Mouse (Mus musculus): ENCODE results near the gene Tdrd6. TPM values are rescaled to one million over a fixed set of nuclear protein-coding genes. Genes with fewer than 3 reads are reported as not detected.

Tdrd6 gene
- polyA plus RNA-seq, 1 experiment from 2014 or later: 0.04 TPM

DNA sequence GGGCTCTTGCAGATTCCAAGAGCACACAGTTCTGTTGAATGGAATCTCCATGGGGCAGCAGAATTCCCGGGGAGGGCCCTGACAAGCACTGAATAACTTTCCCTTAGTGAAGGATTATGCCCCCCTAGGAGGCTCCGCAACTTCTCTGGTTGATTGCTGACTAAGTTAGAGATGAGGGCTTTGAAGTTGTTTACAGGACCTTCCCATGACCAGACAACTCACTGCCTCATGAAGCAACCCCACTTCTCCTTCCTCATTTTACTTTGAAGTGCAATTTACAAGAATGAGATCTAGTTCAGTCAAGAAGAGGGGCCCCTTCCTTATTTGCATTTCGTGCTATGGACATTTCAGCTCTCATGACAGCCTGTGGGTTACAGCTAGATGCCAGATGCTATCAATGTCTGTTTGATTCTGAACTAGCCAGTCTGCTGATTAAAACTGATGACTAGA is 56.5 kb downstream of the Tdrd6 start:
- H3K4me3 ChIP-seq (ENCODE audit: low read depth, low read length): no peak overlapping the region
- H3K9ac ChIP-seq (ENCODE audit: low read depth, low read length): no peak overlapping the region
- H3K27me3 ChIP-seq (replicated peaks; ENCODE audit: control insufficient read depth, insufficient read depth, low read length): no peaks in the 10 kb centered on the region
- no peak for ATAC-seq (ENCODE audit: low read depth)
- H3K36me3 ChIP-seq (ENCODE audit: control insufficient read depth, insufficient read depth, low read length): no peaks in the 10 kb centered on the region
- no peaks in the 10 kb centered on the region for H3K4me1 ChIP-seq (ENCODE audit: control insufficient read depth, insufficient read depth, low read length)
- no peak overlapping the region for H3K4me2 ChIP-seq (ENCODE audit: low read depth, low read length)
- DNase-seq (ENCODE audit: low spot score): no peak
- H3K27ac ChIP-seq (replicated peaks; ENCODE audit: low read depth, low read length): no peak overlapping the region
- 29% methylated on average over 3 of the region's 3 CpGs for WGBS
- no peaks in the 10 kb centered on the region for H3K9me3 ChIP-seq (ENCODE audit: control insufficient read depth, low read length)

DNA sequence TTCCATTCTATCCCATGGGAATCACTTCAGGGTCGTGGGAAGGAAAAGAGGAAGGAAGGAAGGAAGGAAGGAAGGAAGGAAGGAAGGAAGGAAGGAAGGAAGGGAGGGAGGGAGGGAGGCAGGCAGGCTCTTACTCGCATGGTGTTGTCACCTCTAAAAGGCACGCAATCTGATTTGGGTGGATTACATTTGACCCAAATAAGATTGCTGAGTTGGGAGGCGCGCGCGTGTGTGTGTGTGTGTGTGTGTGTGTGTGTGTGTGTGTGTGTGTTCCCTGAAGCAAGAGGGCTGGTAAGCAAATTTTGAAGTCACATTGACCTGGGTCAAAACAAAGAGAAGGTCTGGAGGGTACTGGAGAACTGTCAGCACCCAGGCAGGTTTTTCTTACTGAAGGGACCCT is 60.8 kb downstream of the Tdrd6 start:
- no peak for ATAC-seq (ENCODE audit: low read depth)
- WGBS: 60% methylated on average over 7 of the region's 7 CpGs

DNA sequence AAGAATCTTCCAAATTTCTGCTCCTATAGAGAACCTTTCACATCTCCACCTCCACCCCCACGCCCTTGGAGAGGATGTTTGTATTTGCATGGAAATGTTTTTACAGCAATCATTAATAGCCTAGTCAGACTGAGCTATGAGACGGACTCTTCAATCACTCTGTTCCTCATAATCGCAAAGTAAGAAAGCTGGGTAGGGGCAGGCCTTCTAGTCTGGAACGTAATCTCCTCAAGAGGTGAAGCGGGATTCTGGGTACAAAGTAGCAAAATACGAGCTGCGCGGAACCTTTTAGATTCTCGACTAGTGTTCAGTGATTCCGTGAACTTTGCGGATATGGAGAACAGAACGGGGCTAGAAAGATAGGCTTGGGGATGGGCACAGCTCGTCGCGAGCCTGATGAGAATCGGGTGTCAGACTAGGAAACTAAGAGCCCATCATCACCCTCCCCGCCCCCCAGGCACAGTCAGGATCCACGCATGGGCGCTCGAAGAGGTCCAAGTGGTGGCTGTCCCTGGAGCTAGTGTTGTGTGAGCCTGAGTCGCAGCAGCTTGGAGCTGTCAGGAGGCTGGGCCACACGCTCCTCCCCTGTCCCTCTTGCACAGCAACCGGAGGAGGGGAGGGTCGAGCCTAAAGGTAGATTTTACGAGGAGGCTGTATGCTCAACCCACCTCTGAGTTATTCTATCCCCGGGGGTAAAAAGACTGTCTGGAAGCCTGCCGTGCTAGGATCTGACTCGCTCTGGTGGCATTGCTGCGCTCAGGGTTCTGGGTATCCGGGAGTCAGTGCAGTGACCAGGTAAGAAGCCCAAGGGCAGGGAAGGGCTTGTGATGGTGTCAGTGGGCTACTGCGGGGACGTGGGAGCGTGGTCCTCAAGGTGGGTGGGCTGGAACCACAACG is 61.9 kb downstream of the Tdrd6 start, which contains the start of gene Pla2g7:
TSS of gene Pla2g7 (plus strand) at position 107 of the 897 bp plus-strand sequence.
- ATAC-seq (ENCODE audit: low read depth) (peak; percentile 88), DNase-seq (ENCODE audit: low spot score) (peak; percentile 61)
- Histone ChIP-seq H3K9ac (ENCODE audit: low read depth, low read length) (peak within 1 kb of the TSS; percentile 53), H3K36me3 (ENCODE audit: control insufficient read depth, insufficient read depth, low read length) (no peaks in the 10 kb centered on the region), H3K4me1 (ENCODE audit: control insufficient read depth, insufficient read depth, low read length) (no peaks in the 10 kb centered on the region), H3K4me2 (ENCODE audit: low read depth, low read length) (peak within 1 kb of the TSS; percentile 93), H3K27me3 (replicated peaks; ENCODE audit: control insufficient read depth, insufficient read depth, low read length) (no peaks in the 10 kb centered on the region), H3K9me3 (ENCODE audit: control insufficient read depth, low read length) (no peaks in the 10 kb centered on the region), H3K27ac (replicated peaks; ENCODE audit: low read depth, low read length) (peak within 1 kb of the TSS; percentile 35; the same call in 1 of the 2 replicates), H3K4me3 (ENCODE audit: low read depth, low read length) (peak within 1 kb of the TSS; percentile 50)
- under 1% methylated on average over 32 of the region's 34 CpGs for WGBS

More for the DNA sequence above, 60.8 kb downstream of the Tdrd6 start:
- no peaks in the 10 kb centered on the region for H3K27me3 ChIP-seq (replicated peaks; ENCODE audit: control insufficient read depth, insufficient read depth, low read length)
- DNase-seq (ENCODE audit: low spot score): no peak
- no peaks in the 10 kb centered on the region for H3K9me3 ChIP-seq (ENCODE audit: control insufficient read depth, low read length)
- no peak overlapping the region for H3K27ac ChIP-seq (replicated peaks; ENCODE audit: low read depth, low read length)
- no peak overlapping the region for H3K4me3 ChIP-seq (ENCODE audit: low read depth, low read length)
- H3K9ac ChIP-seq (ENCODE audit: low read depth, low read length): no peak overlapping the region
- H3K36me3 ChIP-seq (ENCODE audit: control insufficient read depth, insufficient read depth, low read length): no peaks in the 10 kb centered on the region
- H3K4me1 ChIP-seq (ENCODE audit: control insufficient read depth, insufficient read depth, low read length): no peaks in the 10 kb centered on the region
- no peak overlapping the region for H3K4me2 ChIP-seq (ENCODE audit: low read depth, low read length)

- ATAC-seq (ENCODE audit: low read depth) (peak; percentile 65; the same call in 1 of the 2 replicates), DNase-seq (ENCODE audit: low spot score) (peak; percentile 30)
- Histone ChIP-seq H3K27me3 (replicated peaks; ENCODE audit: control insufficient read depth, insufficient read depth, low read length) (no peaks in the 10 kb centered on the region), H3K4me2 (ENCODE audit: low read depth, low read length) (peak overlapping the region; percentile 93), H3K36me3 (ENCODE audit: control insufficient read depth, insufficient read depth, low read length) (no peaks in the 10 kb centered on the region), H3K9ac (ENCODE audit: low read depth, low read length) (peak overlapping the region; percentile 53), H3K4me3 (ENCODE audit: low read depth, low read length) (peak overlapping the region; percentile 50), H3K4me1 (ENCODE audit: control insufficient read depth, insufficient read depth, low read length) (no peaks in the 10 kb centered on the region), H3K27ac (replicated peaks; ENCODE audit: low read depth, low read length) (no peak overlapping the region), H3K9me3 (ENCODE audit: control insufficient read depth, low read length) (0 out of 2 replicates have a peak, but pooled peaks cover 1% of the 10 kb centered on the region)
- WGBS: 15% methylated on average over 12 of the region's 12 CpGs
These were observed 62.5 kb downstream of the Tdrd6 start for GRCm38 (mm10) chr17:43567593-43567991.

Other genes with a start within 250 kb of the Tdrd6 start
- gene Mep1a, start 127.5 kb downstream of the Tdrd6 start, polyA plus RNA-seq (2014; fragmentation: Nextera tagmentation; extraction: Ambion mirVana): 0.38 and 0.45 TPM in 2 replicates
- gene Ankrd66, start 86.7 kb downstream of the Tdrd6 start, polyA plus RNA-seq (2014; fragmentation: Nextera tagmentation; extraction: Ambion mirVana): 0.60 TPM in 1 of 2 replicates, not detected in the other
- 16.1 and 17.5 TPM in 2 replicates for gene Pla2g7, start 62.2 kb downstream of the Tdrd6 start, polyA plus RNA-seq (2014; fragmentation: Nextera tagmentation; extraction: Ambion mirVana)
- 14.8 and 18.1 TPM in 2 replicates for gene Slc25a27, start 36.9 kb upstream of the Tdrd6 start, polyA plus RNA-seq (2014; fragmentation: Nextera tagmentation; extraction: Ambion mirVana)
- 19.6 and 23.3 TPM in 2 replicates for gene Cyp39a1, start 37.1 kb upstream of the Tdrd6 start, polyA plus RNA-seq (2014; fragmentation: Nextera tagmentation; extraction: Ambion mirVana)
- gene Rcan2, start 171.1 kb upstream of the Tdrd6 start, polyA plus RNA-seq (2014; fragmentation: Nextera tagmentation; extraction: Ambion mirVana): 6.3 and 8.4 TPM in 2 replicates